Mouse (Mus musculus) megakaryocyte, embryonic 14.5 days (primary cell): ENCODE data around the gene Rsrp1. TPM values are rescaled to one million over a fixed set of nuclear protein-coding genes. Genes with fewer than 3 reads are reported as not detected.
A peak's percentile ranks its signal among the peaks of the same experiment; 100 is the strongest.

Experiments
- H3K27me3 ChIP-seq: replicated peaks from 2 replicates; pipeline ENCODE3; 2012; ENCODE audit warnings: inconsistent platforms
- H3K36me3 ChIP-seq: replicated peaks from 2 replicates; pipeline ENCODE3; 2012; ENCODE audit warnings: low read length, inconsistent platforms, mixed read lengths
- H3K4me1 ChIP-seq: 2 replicates; pipeline ENCODE4 v1.6.1; 2012; ENCODE audit warnings: inconsistent platforms
- H3K4me3 ChIP-seq: replicated peaks from 2 replicates; pipeline ENCODE3; 2012; ENCODE audit warnings: moderate library complexity, mild to moderate bottlenecking, inconsistent platforms
- H3K9me3 ChIP-seq: 2 replicates; pipeline ENCODE4 v1.6.1; 2012; ENCODE audit warnings: inconsistent platforms
- FLI1 ChIP-seq: IDR thresholded peaks from 2 replicates; pipeline ENCODE4 v1.6.1; 2012; ENCODE audit warnings: low read length, inconsistent platforms, mixed read lengths
- GATA1 ChIP-seq: IDR thresholded peaks from 3 replicates; pipeline ENCODE4 v1.6.1; 2012; ENCODE audit warnings: mixed read lengths, low read length, inconsistent platforms, borderline replicate concordance
- polyA plus RNA-seq: library from polyadenylated mRNA; stranded (reverse); fragments of >175 nt; gene quantifications from 2 replicates; pipeline ENCODE4 v1.2.3, GENCODE M21; 2012; ENCODE audit warnings: low replicate concordance; ENCODE audit not compliant: insufficient read depth

Gene Rsrp1
- polyA plus RNA-seq, 1 experiment, result 176 TPM

- Histone ChIP-seq H3K36me3 (peaks cover 30% of the 10 kb centered on the region), H3K9me3 (no peaks in the 10 kb centered on the region), H3K27me3 (no peaks in the 10 kb centered on the region), H3K4me1 (peaks cover 77% of the 10 kb centered on the region), H3K4me3 (peak overlapping the region; percentile 67)
- TF ChIP-seq FLI1 (no peak), GATA1 (no peak)
Observed at GRCm38 (mm10) chr4:134921703-134922102, 1.7 kb upstream of the Rsrp1 start.

GRCm38 (mm10) chr4:134922111-134922924, 1.1 kb upstream of the Rsrp1 start:
- Histone ChIP-seq H3K4me1 (peaks cover 74% of the 10 kb centered on the region), H3K36me3 (peaks cover 37% of the 10 kb centered on the region), H3K9me3 (no peaks in the 10 kb centered on the region), H3K4me3 (peak overlapping the region; percentile 98), H3K27me3 (no peaks in the 10 kb centered on the region)
- TF ChIP-seq FLI1 (no peak), GATA1 (no peak)

GRCm38 (mm10) chr4:134922925-134923244, 507 bp upstream of the Rsrp1 start:
- peaks cover 42% of the 10 kb centered on the region for H3K36me3 ChIP-seq
- TF ChIP-seq GATA1, result no peak
- no peak for TF ChIP-seq FLI1
- H3K9me3 ChIP-seq, result no peaks in the 10 kb centered on the region
- peak overlapping the region; percentile 98 for H3K4me3 ChIP-seq
- peaks cover 70% of the 10 kb centered on the region for H3K4me1 ChIP-seq
- H3K27me3 ChIP-seq, result no peaks in the 10 kb centered on the region

GRCm38 (mm10) chr4:134924019-134924741, 788 bp downstream of the Rsrp1 start:
- Histone ChIP-seq H3K4me3 (peak overlapping the region; percentile 98), H3K9me3 (no peaks in the 10 kb centered on the region), H3K4me1 (peaks cover 68% of the 10 kb centered on the region), H3K36me3 (peaks cover 53% of the 10 kb centered on the region), H3K27me3 (no peaks in the 10 kb centered on the region)
- TF ChIP-seq GATA1 (peak; percentile 18; the same call in 1 of the 3 replicates), FLI1 (no peak)

GRCm38 (mm10) chr4:134925206-134925605, 1.8 kb downstream of the Rsrp1 start:
- Histone ChIP-seq H3K4me1 (peaks cover 68% of the 10 kb centered on the region), H3K9me3 (no peaks in the 10 kb centered on the region), H3K36me3 (peaks cover 57% of the 10 kb centered on the region), H3K27me3 (no peaks in the 10 kb centered on the region), H3K4me3 (peak overlapping the region; percentile 98)
- TF ChIP-seq FLI1, result no peak
- no peak for TF ChIP-seq GATA1

- H3K4me3 ChIP-seq, result no peak overlapping the region
Observed at GRCm38 (mm10) chr4:134927815-134928463, 4.5 kb downstream of the Rsrp1 start.

GRCm38 (mm10) chr4:134928464-134928836, 5.1 kb downstream of the Rsrp1 start:
- Histone ChIP-seq H3K9me3 (no peaks in the 10 kb centered on the region), H3K27me3 (no peaks in the 10 kb centered on the region), H3K36me3 (peaks cover 70% of the 10 kb centered on the region), H3K4me1 (peaks cover 58% of the 10 kb centered on the region), H3K4me3 (no peak overlapping the region)
- no peak for TF ChIP-seq GATA1
- TF ChIP-seq FLI1, result no peak

More at GRCm38 (mm10) chr4:134927815-134928463, 4.5 kb downstream of the Rsrp1 start:
- TF ChIP-seq GATA1, result no peak
- TF ChIP-seq FLI1, result no peak
- H3K36me3 ChIP-seq, result peaks cover 65% of the 10 kb centered on the region
- H3K9me3 ChIP-seq, result no peaks in the 10 kb centered on the region
- peaks cover 55% of the 10 kb centered on the region for H3K4me1 ChIP-seq
- H3K27me3 ChIP-seq, result no peaks in the 10 kb centered on the region

GRCm38 (mm10) chr4:134929536-134929935, 6.1 kb downstream of the Rsrp1 start:
- H3K36me3 ChIP-seq, result peaks cover 72% of the 10 kb centered on the region
- no peak for TF ChIP-seq FLI1
- H3K9me3 ChIP-seq, result no peaks in the 10 kb centered on the region
- H3K4me3 ChIP-seq, result peak overlapping the region; percentile 53
- peaks cover 60% of the 10 kb centered on the region for H3K4me1 ChIP-seq
- no peaks in the 10 kb centered on the region for H3K27me3 ChIP-seq

GRCm38 (mm10) chr4:134930190-134930589, 6.8 kb downstream of the Rsrp1 start:
- Histone ChIP-seq H3K4me1 (peaks cover 58% of the 10 kb centered on the region), H3K27me3 (no peaks in the 10 kb centered on the region), H3K9me3 (no peaks in the 10 kb centered on the region), H3K4me3 (peak overlapping the region; percentile 100), H3K36me3 (peaks cover 72% of the 10 kb centered on the region)
- no peak for TF ChIP-seq GATA1
- no peak for TF ChIP-seq FLI1
